Mouse (Mus musculus) liver, postnatal 0 days (tissue): ENCODE measurements around the gene Armh3. TPM values are rescaled to one million over a fixed set of nuclear protein-coding genes. Genes with fewer than 3 reads are reported as not detected.

Experiments
- ATAC-seq: fragments of 200-750 bp; cut with Nextera tagmentation; 2 replicates; pipeline ENCODE4 v1.8.0; 2017; ENCODE audit warnings: mild to moderate bottlenecking, moderate library complexity
- DNase-seq: peaks from one replicate; pipeline ENCODE4 v3.0.0-alpha.2; 2016
- H3K27ac ChIP-seq: fragments of 300-500 bp; sonication (generic); 2 replicates; pipeline ENCODE4 v1.5.1; 2014; ENCODE audit warnings: antibody characterized with exemption, moderate library complexity, mild to moderate bottlenecking, low read depth
- H3K27me3 ChIP-seq: fragments of 300-500 bp; sonication (generic); 2 replicates; pipeline ENCODE4 v1.6.1; 2014; ENCODE audit warnings: low read length, control low read depth, mixed read lengths; ENCODE audit not compliant: insufficient read depth
- H3K36me3 ChIP-seq: fragments of 300-500 bp; sonication (generic); replicated peaks from 2 replicates; pipeline ENCODE4 v1.6.1; 2014; ENCODE audit warnings: mild to moderate bottlenecking, control low read depth, low read length, moderate library complexity, mixed read lengths; ENCODE audit not compliant: insufficient read depth
- H3K4me1 ChIP-seq: fragments of 300-500 bp; sonication (generic); 2 replicates; pipeline ENCODE4 v1.6.1; 2014; ENCODE audit warnings: antibody characterized with exemption, mild to moderate bottlenecking, control low read depth; ENCODE audit not compliant: insufficient read depth
- H3K4me2 ChIP-seq: fragments of 300-500 bp; sonication (generic); 2 replicates; pipeline ENCODE4 v1.6.1; 2014; ENCODE audit warnings: low read depth, mild to moderate bottlenecking, low read length, moderate library complexity, mixed read lengths
- H3K4me3 ChIP-seq: fragments of 300-500 bp; sonication (generic); 2 replicates; pipeline ENCODE4 v1.5.1; 2014; ENCODE audit warnings: low read depth, low read length
- H3K9ac ChIP-seq: fragments of 300-500 bp; sonication (generic); replicated peaks from 2 replicates; pipeline ENCODE4 v1.6.1; 2014; ENCODE audit warnings: mild to moderate bottlenecking, moderate library complexity
- H3K9me3 ChIP-seq: fragments of 300-500 bp; sonication (generic); 2 replicates; pipeline ENCODE4 v1.6.1; 2016; ENCODE audit warnings: mild to moderate bottlenecking, control low read depth, low read length, mixed read lengths
- CTCF ChIP-seq: sonication (generic); IDR thresholded peaks from 2 replicates; pipeline ENCODE4 v1.5.1; 2016; ENCODE audit warnings: antibody characterized with exemption, low read depth
- EP300 ChIP-seq: IDR thresholded peaks from 2 replicates; pipeline ENCODE4 v1.6.1; 2016; ENCODE audit warnings: antibody characterized with exemption, low read depth, mild to moderate bottlenecking
- WGBS: fragments of 180-500 bp; shearing (Covaris S2); extraction: QIAGEN DNeasy Blood & Tissue Kit; methylation state at CpG from one replicate; pipeline ENCODE4 v1.1.7; 2014; ENCODE audit not compliant: insufficient replicate concordance; 5-methylcytosine and 5-hydroxymethylcytosine counted together
- polyA plus RNA-seq: library from polyadenylated mRNA; unstranded; fragments of >200 nt; fragmentation: Nextera tagmentation; extraction: Ambion mirVana; gene quantifications from 2 replicates; pipeline ENCODE4 v1.2.1, GENCODE M21; 2015

Armh3 gene
- polyA plus RNA-seq, 1 experiment from 2014 or later = 3.5 TPM

DNA sequence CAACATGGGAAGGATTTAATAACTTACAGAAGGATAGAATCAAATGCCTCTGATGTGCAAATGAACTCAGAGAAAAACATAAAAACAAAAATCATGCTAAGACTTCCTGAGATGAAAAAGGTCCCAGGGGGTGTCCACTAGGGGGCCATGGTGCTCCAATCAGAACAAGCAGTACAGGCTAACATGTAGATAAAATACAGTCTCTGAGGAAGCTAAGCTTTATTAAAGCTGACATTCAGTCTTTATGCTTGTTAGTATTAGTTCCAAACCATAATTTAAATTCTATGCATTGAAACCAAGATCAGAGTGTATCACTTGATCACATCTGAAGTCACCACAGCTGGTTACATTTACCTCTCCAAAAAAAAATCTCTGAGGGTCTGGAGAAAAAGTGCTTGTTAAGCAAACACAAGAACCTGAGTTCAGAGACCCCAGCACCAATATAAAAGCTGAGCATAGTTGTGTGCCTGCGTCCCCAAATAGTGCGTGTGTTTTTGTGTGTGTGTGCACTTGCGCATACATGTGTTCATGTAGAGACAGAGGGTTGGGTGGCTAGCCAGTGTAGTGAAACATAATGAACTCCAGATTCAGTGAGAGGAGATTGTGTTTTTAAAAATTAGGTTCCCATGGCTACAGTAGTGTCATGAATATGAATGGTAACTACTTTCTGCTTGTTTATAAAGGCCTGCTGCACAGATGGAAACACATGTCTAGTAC lies 151.1 kb downstream of the Armh3 start:
- 95% methylated on average over 3 of the region's 3 CpGs for WGBS
- Histone ChIP-seq H3K27me3 (no peaks in the 10 kb centered on the region), H3K4me3 (no peak overlapping the region), H3K9ac (no peak overlapping the region), H3K27ac (no peak overlapping the region), H3K36me3 (no peaks in the 10 kb centered on the region), H3K4me1 (peaks cover 7% of the 10 kb centered on the region), H3K9me3 (no peaks in the 10 kb centered on the region), H3K4me2 (no peak overlapping the region)
- DNase-seq (no peak), ATAC-seq (no peak)
- TF ChIP-seq EP300 = no peak
- TF ChIP-seq CTCF = peak; percentile 49

DNA sequence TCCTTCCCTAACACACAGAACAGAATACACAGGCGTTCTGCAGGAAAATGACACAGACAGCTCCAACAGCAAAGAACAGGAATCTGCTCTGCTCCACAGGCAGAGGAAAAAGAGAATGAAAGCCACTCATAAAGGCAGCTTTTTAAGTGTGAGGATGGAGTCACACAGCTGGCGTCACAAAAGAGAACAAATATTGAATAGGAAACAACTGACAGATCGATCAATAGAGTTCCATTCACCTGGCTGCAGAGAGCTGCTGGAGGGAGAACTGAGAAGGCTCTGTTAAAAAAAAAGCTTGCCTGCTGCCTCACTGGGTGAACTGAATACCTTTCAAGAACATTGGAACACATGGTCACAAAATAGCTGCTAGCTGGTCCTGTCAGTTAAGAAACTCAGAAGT lies 154.1 kb downstream of the Armh3 start:
- DNase-seq (no peak), ATAC-seq (peak; percentile 58; the same call in 1 of the 2 replicates)
- Histone ChIP-seq H3K9me3 (no peaks in the 10 kb centered on the region), H3K27me3 (no peaks in the 10 kb centered on the region), H3K36me3 (no peaks in the 10 kb centered on the region), H3K4me2 (no peak overlapping the region), H3K4me1 (peaks cover 7% of the 10 kb centered on the region), H3K27ac (no peak overlapping the region), H3K4me3 (no peak overlapping the region), H3K9ac (no peak overlapping the region)
- WGBS = 61% methylated on average over 3 of the region's 3 CpGs
- TF ChIP-seq EP300 (no peak), CTCF (no peak)

GRCm38 (mm10) chr19:45843424-45843823 lies 154.9 kb downstream of the Armh3 start:
- TF ChIP-seq EP300 (no peak), CTCF (no peak)
- H3K36me3 ChIP-seq = no peaks in the 10 kb centered on the region
- ATAC-seq (peak; percentile 74), DNase-seq (peak; percentile 47)
- no peak overlapping the region for H3K9ac ChIP-seq
- H3K27ac ChIP-seq = peak overlapping the region; percentile 49
- H3K4me3 ChIP-seq = no peak overlapping the region
- H3K4me2 ChIP-seq = peak overlapping the region; percentile 48
- no peaks in the 10 kb centered on the region for H3K27me3 ChIP-seq
- peaks cover 7% of the 10 kb centered on the region for H3K4me1 ChIP-seq
- H3K9me3 ChIP-seq = no peaks in the 10 kb centered on the region
- WGBS = 10% methylated on average over 10 of the region's 10 CpGs

- Histone ChIP-seq H3K9me3 (no peaks in the 10 kb centered on the region), H3K27me3 (no peaks in the 10 kb centered on the region), H3K9ac (no peak overlapping the region), H3K4me3 (no peak overlapping the region), H3K27ac (no peak overlapping the region), H3K4me1 (no peaks in the 10 kb centered on the region), H3K36me3 (no peaks in the 10 kb centered on the region), H3K4me2 (no peak overlapping the region)
- TF ChIP-seq CTCF = no peak
- TF ChIP-seq EP300 = no peak
- ATAC-seq (no peak), DNase-seq (no peak)
- 80% methylated on average over 12 of the region's 12 CpGs for WGBS
Observed at GRCm38 (mm10) chr19:45837050-45837994, 161.0 kb downstream of the Armh3 start.

GRCm38 (mm10) chr19:45835490-45835889 lies 162.8 kb downstream of the Armh3 start:
- no peak for TF ChIP-seq EP300
- no peak for TF ChIP-seq CTCF

DNA sequence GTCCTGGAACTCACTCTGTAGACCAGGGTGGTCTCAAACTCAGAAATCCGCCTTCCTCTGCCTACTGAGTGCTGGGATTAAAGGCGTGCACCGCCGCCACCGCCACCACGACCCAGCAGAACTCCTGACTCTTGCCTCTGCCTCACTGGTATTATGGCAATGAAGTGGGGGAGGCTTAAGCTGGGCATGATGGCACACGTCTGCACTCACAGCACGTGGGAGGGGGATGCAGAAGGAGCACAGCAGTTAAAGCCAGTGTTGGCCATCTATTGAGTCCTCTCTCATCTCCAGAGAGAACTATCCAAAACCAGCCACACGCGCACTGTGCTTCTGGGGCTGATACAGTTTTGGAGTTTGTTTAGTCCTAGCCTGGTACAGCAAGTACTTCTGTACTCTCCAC lies 164.6 kb downstream of the Armh3 start:
- no peak for DNase-seq
- TF ChIP-seq EP300 (no peak), CTCF (no peak)

More at GRCm38 (mm10) chr19:45835490-45835889, 162.8 kb downstream of the Armh3 start:
- Histone ChIP-seq H3K9ac (no peak overlapping the region), H3K27me3 (no peaks in the 10 kb centered on the region), H3K4me1 (no peaks in the 10 kb centered on the region), H3K4me2 (no peak overlapping the region), H3K9me3 (no peaks in the 10 kb centered on the region), H3K4me3 (no peak overlapping the region), H3K27ac (no peak overlapping the region), H3K36me3 (no peaks in the 10 kb centered on the region)
- 60% methylated on average over 10 of the region's 10 CpGs for WGBS
- no peak for DNase-seq
- no peak for ATAC-seq

More for the DNA sequence above, 164.6 kb downstream of the Armh3 start:
- Histone ChIP-seq H3K9me3 (no peaks in the 10 kb centered on the region), H3K9ac (no peak overlapping the region), H3K4me1 (no peaks in the 10 kb centered on the region), H3K4me2 (no peak overlapping the region), H3K27me3 (no peaks in the 10 kb centered on the region), H3K36me3 (no peaks in the 10 kb centered on the region), H3K4me3 (no peak overlapping the region), H3K27ac (no peak overlapping the region)
- 86% methylated on average over 10 of the region's 10 CpGs for WGBS
- no peak for ATAC-seq
